Mouse (Mus musculus) brain, embryonic 14.5 days (tissue): ENCODE data around the gene Zdhhc9.

Experiments
- CTCF ChIP-seq: fragments of 200-500 bp; IDR thresholded peaks from 2 replicates; pipeline ENCODE4 v1.5.1; 2012; ENCODE audit warnings: inconsistent platforms, mild to moderate bottlenecking, moderate library complexity, borderline replicate concordance; ENCODE audit not compliant: insufficient read depth, insufficient read length; ENCODE audit errors: extremely low read depth
- POLR2A ChIP-seq: fragments of 200-500 bp; IDR thresholded peaks from 2 replicates; pipeline ENCODE4 v1.6.1; 2012; ENCODE audit warnings: mild to moderate bottlenecking, inconsistent platforms, borderline replicate concordance; ENCODE audit not compliant: poor library complexity, insufficient read depth, insufficient read length, severe bottlenecking; ENCODE audit errors: extremely low read depth

- no peak for TF ChIP-seq CTCF
- TF ChIP-seq POLR2A: no peak
Measured at GRCm38 (mm10) chrX:48138539-48139275, 70.0 kb downstream of the Zdhhc9 start.
